Comparison of ENCODE assay signal across 11 mouse cellular contexts in genomic region chr5:91790412-91790811, GRCm38 (mm10).
"Had no signal": no experiment of that assay in that cellular context is flagged by ENCODE, and none has a peak within 500 bp of the region (broad histone marks: within the 10 kb centered on the region; RNA-seq: fewer than 3 reads in every experiment).

No protein-coding gene starts in this region.

- H3K9ac ChIP-seq: liver, embryonic 14.5 days; neural tube, embryonic 13.5 days had no signal

- DNase-seq: kidney, adult 11 months; kidney, postnatal 10 days; kidney, postnatal 4 days; lung, adult 18-20 months; lung, postnatal 36 days; midbrain, embryonic 14.5 days; right cerebral cortex, adult 18-20 months had no signal

- H3K4me1 ChIP-seq: neural tube, embryonic 13.5 days had no signal

- H3K4me2 ChIP-seq: neural tube, embryonic 13.5 days had no signal

- H3K36me3 ChIP-seq: neural tube, embryonic 13.5 days had no signal

- H3K27me3 ChIP-seq: neural tube, embryonic 13.5 days had no signal

- H3K4me3 ChIP-seq: layer of hippocampus, adult 2 months; neural tube, embryonic 13.5 days had no signal

- H3K27ac ChIP-seq: layer of hippocampus, adult 2 months; liver, embryonic 14.5 days; neural tube, embryonic 13.5 days; stomach, postnatal 0 days had no signal

- H3K9me3 ChIP-seq: neural tube, embryonic 13.5 days had no signal
